Mouse (Mus musculus): Measurements from ENCODE around the gene Tut7. TPM values are rescaled to one million over a fixed set of nuclear protein-coding genes. Genes with fewer than 3 reads are reported as not detected.

Gene Tut7
- polyA plus RNA-seq, 1 experiment, result 10.1 TPM

- Histone ChIP-seq H3K27ac (ENCODE audit: control insufficient read depth, insufficient read depth, low read depth, low read length) (no peak overlapping the region), H3K4me3 (ENCODE audit: control insufficient read depth, low read depth, low read length) (no peak overlapping the region), H3K27me3 (ENCODE audit: control insufficient read depth, insufficient read depth, low read length) (no peaks in the 10 kb centered on the region), H3K4me1 (ENCODE audit: control insufficient read depth, insufficient read depth, low read length) (peaks cover 6% of the 10 kb centered on the region), H3K36me3 (ENCODE audit: control insufficient read depth, insufficient read depth, low read length) (no peaks in the 10 kb centered on the region; the same call in 1 of the 2 replicates)
- TF ChIP-seq POLR2A (IDR thresholded peaks at IDR 0.05; ENCODE audit: control insufficient read depth, low read depth, low read length) (no peak), CTCF (IDR thresholded peaks at IDR 0.05; ENCODE audit: control insufficient read depth, insufficient read depth, insufficient replicate concordance, low read depth, low read length) (no peak)
Observed at GRCm38 (mm10) chr13:59762791-59763190, 60.2 kb downstream of the Tut7 start.

GRCm38 (mm10) chr13:59756906-59757305, 66.0 kb downstream of the Tut7 start:
- no peak overlapping the region for H3K27ac ChIP-seq (ENCODE audit: control insufficient read depth, insufficient read depth, low read depth, low read length)
- no peak for TF ChIP-seq CTCF (IDR thresholded peaks at IDR 0.05; ENCODE audit: control insufficient read depth, insufficient read depth, insufficient replicate concordance, low read depth, low read length)
- TF ChIP-seq POLR2A (IDR thresholded peaks at IDR 0.05; ENCODE audit: control insufficient read depth, low read depth, low read length), result no peak
- H3K4me1 ChIP-seq (ENCODE audit: control insufficient read depth, insufficient read depth, low read length), result no peaks in the 10 kb centered on the region
- no peak overlapping the region for H3K4me3 ChIP-seq (ENCODE audit: control insufficient read depth, low read depth, low read length)
- H3K27me3 ChIP-seq (ENCODE audit: control insufficient read depth, insufficient read depth, low read length), result no peaks in the 10 kb centered on the region
- H3K36me3 ChIP-seq (ENCODE audit: control insufficient read depth, insufficient read depth, low read length), result no peaks in the 10 kb centered on the region

GRCm38 (mm10) chr13:59750310-59750709, 72.6 kb downstream of the Tut7 start:
- Histone ChIP-seq H3K27me3 (ENCODE audit: control insufficient read depth, insufficient read depth, low read length) (no peaks in the 10 kb centered on the region), H3K27ac (ENCODE audit: control insufficient read depth, insufficient read depth, low read depth, low read length) (no peak overlapping the region), H3K4me3 (ENCODE audit: control insufficient read depth, low read depth, low read length) (no peak overlapping the region), H3K4me1 (ENCODE audit: control insufficient read depth, insufficient read depth, low read length) (no peaks in the 10 kb centered on the region), H3K36me3 (ENCODE audit: control insufficient read depth, insufficient read depth, low read length) (no peaks in the 10 kb centered on the region)
- TF ChIP-seq POLR2A (IDR thresholded peaks at IDR 0.05; ENCODE audit: control insufficient read depth, low read depth, low read length), result no peak
- TF ChIP-seq CTCF (IDR thresholded peaks at IDR 0.05; ENCODE audit: control insufficient read depth, insufficient read depth, insufficient replicate concordance, low read depth, low read length), result no peak

- TF ChIP-seq POLR2A (IDR thresholded peaks at IDR 0.05; ENCODE audit: control insufficient read depth, low read depth, low read length) (peak; percentile 55; the same call in 1 of the 2 replicates), CTCF (IDR thresholded peaks at IDR 0.05; ENCODE audit: control insufficient read depth, insufficient read depth, insufficient replicate concordance, low read depth, low read length) (no peak)
- Histone ChIP-seq H3K36me3 (ENCODE audit: control insufficient read depth, insufficient read depth, low read length) (no peaks in the 10 kb centered on the region), H3K4me1 (ENCODE audit: control insufficient read depth, insufficient read depth, low read length) (no peaks in the 10 kb centered on the region), H3K4me3 (ENCODE audit: control insufficient read depth, low read depth, low read length) (peak within 1 kb of the TSS; percentile 94), H3K27me3 (ENCODE audit: control insufficient read depth, insufficient read depth, low read length) (no peaks in the 10 kb centered on the region), H3K27ac (ENCODE audit: control insufficient read depth, insufficient read depth, low read depth, low read length) (peak within 1 kb of the TSS; percentile 94)
Observed at GRCm38 (mm10) chr13:59746711-59747110, 76.2 kb downstream of the Tut7 start, which contains the start of gene 1700014D04Rik. 1700014D04Rik (minus strand) TSS chr13:59746752.

DNA sequence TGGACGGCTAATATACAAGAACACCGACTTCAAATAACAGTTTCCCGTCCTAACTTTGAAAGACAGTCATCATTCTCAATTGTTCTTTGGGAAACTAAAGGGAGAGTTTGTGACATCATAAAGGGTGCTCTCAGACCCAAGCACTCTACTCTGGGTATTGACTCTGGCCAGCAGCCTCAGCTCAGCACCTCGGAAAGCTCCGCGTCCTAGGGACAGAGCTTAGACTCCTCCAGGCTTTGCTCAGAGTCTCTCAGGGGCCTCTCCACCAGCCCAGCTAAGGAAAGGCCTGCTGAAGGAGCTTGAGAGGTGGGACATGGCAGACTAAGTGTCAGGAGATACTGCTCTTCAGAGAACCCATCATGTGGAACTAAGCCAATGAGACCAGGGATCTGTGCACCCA, 76.8 kb downstream of the Tut7 start:
- H3K36me3 ChIP-seq (ENCODE audit: control insufficient read depth, insufficient read depth, low read length), result no peaks in the 10 kb centered on the region
- no peaks in the 10 kb centered on the region for H3K27me3 ChIP-seq (ENCODE audit: control insufficient read depth, insufficient read depth, low read length)
- H3K4me1 ChIP-seq (ENCODE audit: control insufficient read depth, insufficient read depth, low read length), result no peaks in the 10 kb centered on the region
- no peak; the same call in 1 of the 2 replicates for TF ChIP-seq POLR2A (IDR thresholded peaks at IDR 0.05; ENCODE audit: control insufficient read depth, low read depth, low read length)
- TF ChIP-seq CTCF (IDR thresholded peaks at IDR 0.05; ENCODE audit: control insufficient read depth, insufficient read depth, insufficient replicate concordance, low read depth, low read length), result no peak
- H3K27ac ChIP-seq (ENCODE audit: control insufficient read depth, insufficient read depth, low read depth, low read length), result peak overlapping the region; percentile 94
- H3K4me3 ChIP-seq (ENCODE audit: control insufficient read depth, low read depth, low read length), result peak overlapping the region; percentile 94

DNA sequence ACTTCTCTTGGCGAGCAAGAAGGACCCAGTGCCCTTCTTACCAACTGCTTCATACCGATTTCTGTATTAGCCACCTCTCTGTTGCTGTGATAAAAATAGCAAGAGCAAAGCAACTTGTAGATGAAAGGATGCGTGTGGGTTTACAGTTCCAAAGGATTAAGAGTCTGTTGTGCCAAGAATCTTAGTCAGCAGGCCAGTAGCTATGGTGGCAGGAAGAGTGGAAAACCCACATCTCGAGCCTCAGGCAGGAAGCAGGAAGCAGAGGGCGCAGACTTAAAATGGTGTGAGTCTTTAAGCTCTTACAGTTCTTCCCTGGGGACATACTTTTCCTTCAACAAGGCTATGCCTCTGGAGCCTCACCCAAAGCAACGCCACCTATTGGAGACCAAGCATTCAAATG, 77.5 kb downstream of the Tut7 start:
- Histone ChIP-seq H3K36me3 (ENCODE audit: control insufficient read depth, insufficient read depth, low read length) (no peaks in the 10 kb centered on the region), H3K27ac (ENCODE audit: control insufficient read depth, insufficient read depth, low read depth, low read length) (peak overlapping the region; percentile 61), H3K4me1 (ENCODE audit: control insufficient read depth, insufficient read depth, low read length) (no peaks in the 10 kb centered on the region; the same call in 1 of the 2 replicates), H3K4me3 (ENCODE audit: control insufficient read depth, low read depth, low read length) (peak overlapping the region; percentile 94), H3K27me3 (ENCODE audit: control insufficient read depth, insufficient read depth, low read length) (no peaks in the 10 kb centered on the region)
- TF ChIP-seq POLR2A (IDR thresholded peaks at IDR 0.05; ENCODE audit: control insufficient read depth, low read depth, low read length), result no peak
- TF ChIP-seq CTCF (IDR thresholded peaks at IDR 0.05; ENCODE audit: control insufficient read depth, insufficient read depth, insufficient replicate concordance, low read depth, low read length), result no peak

- Histone ChIP-seq H3K4me1 (ENCODE audit: control insufficient read depth, insufficient read depth, low read length) (no peaks in the 10 kb centered on the region; the same call in 1 of the 2 replicates), H3K27ac (ENCODE audit: control insufficient read depth, insufficient read depth, low read depth, low read length) (no peak overlapping the region), H3K36me3 (ENCODE audit: control insufficient read depth, insufficient read depth, low read length) (no peaks in the 10 kb centered on the region), H3K27me3 (ENCODE audit: control insufficient read depth, insufficient read depth, low read length) (no peaks in the 10 kb centered on the region), H3K4me3 (ENCODE audit: control insufficient read depth, low read depth, low read length) (no peak overlapping the region; the same call in 1 of the 2 replicates)
- TF ChIP-seq POLR2A (IDR thresholded peaks at IDR 0.05; ENCODE audit: control insufficient read depth, low read depth, low read length) (no peak), CTCF (IDR thresholded peaks at IDR 0.05; ENCODE audit: control insufficient read depth, insufficient read depth, insufficient replicate concordance, low read depth, low read length) (no peak)
Observed at GRCm38 (mm10) chr13:59741697-59742096, 81.2 kb downstream of the Tut7 start.

All from testis, adult 2 months (tissue).